Mouse (Mus musculus) gastrocnemius, adult 18-20 months (tissue): ENCODE results near the gene Cc2d1a. TPM values are rescaled to one million over a fixed set of nuclear protein-coding genes. Genes with fewer than 3 reads are reported as not detected.

ENCODE experiments used
- DNase-seq: peaks from one replicate; pipeline ENCODE4 v3.0.0; 2021; ENCODE audit warnings: low spot score
- microRNA-seq: library from miRNA; unstranded; fragments of <30 nt; microRNA quantifications from one replicate; pipeline ENCODE4 v1.2.0, GENCODE M21; 2021
- total RNA-seq, 2 experiments: library from RNA; stranded (reverse); gene quantifications; 2 replicates each; pipeline ENCODE4 v1.2.3; 2021

Gene Cc2d1a
- total RNA-seq, 2 experiments from 2014 or later = 15.8 to 16.3 TPM

- DNase-seq = no peak
Observed at GRCm38 (mm10) chr8:84105676-84106075, 42.1 kb downstream of the Cc2d1a start.

- DNase-seq = peak; percentile 99
Observed at GRCm38 (mm10) chr8:84104697-84105609, 42.8 kb downstream of the Cc2d1a start, which contains the start of gene Dcaf15. Gene Dcaf15, minus strand, starts transcription at chr8:84104768.

- peak; percentile 41 for DNase-seq
Observed at GRCm38 (mm10) chr8:84104221-84104620, 43.5 kb downstream of the Cc2d1a start.

GRCm38 (mm10) chr8:84103601-84104000 lies 44.1 kb downstream of the Cc2d1a start:
- DNase-seq = no peak

- no peak for DNase-seq
Observed at GRCm38 (mm10) chr8:84101476-84102270, 46.1 kb downstream of the Cc2d1a start.

GRCm38 (mm10) chr8:84098376-84098775 lies 49.4 kb downstream of the Cc2d1a start:
- no peak for DNase-seq

- no peak for DNase-seq
Observed at GRCm38 (mm10) chr8:84096061-84096460, 51.7 kb downstream of the Cc2d1a start.

GRCm38 (mm10) chr8:84090585-84090984 lies 57.2 kb downstream of the Cc2d1a start:
- DNase-seq = no peak

- no peak for DNase-seq
Observed at GRCm38 (mm10) chr8:84089277-84089676, 58.5 kb downstream of the Cc2d1a start.

- DNase-seq = no peak
Observed at GRCm38 (mm10) chr8:84087821-84088220, 59.9 kb downstream of the Cc2d1a start.

- no peak for DNase-seq
Observed at GRCm38 (mm10) chr8:84087156-84087555, 60.6 kb downstream of the Cc2d1a start.

- DNase-seq = no peak
Observed at GRCm38 (mm10) chr8:84084341-84085115, 63.2 kb downstream of the Cc2d1a start.

- DNase-seq = peak; percentile 68
Observed at GRCm38 (mm10) chr8:84083829-84084241, 63.9 kb downstream of the Cc2d1a start.

Small RNA genes within 50 kb of the gene (microRNA-seq; reads per million reads assigned to microRNA genes)
- gene Gm25110 (not detected), gene Mir181c (101 reads per million, percentile 60 among the genes with 10 or more reads in this experiment), gene Mir181d (113 reads per million, percentile 61 among the genes with 10 or more reads in this experiment), gene Mir709 (not detected)

Other genes starting within 250 kb of the Cc2d1a start
- gene Adgrl1, start 247.8 kb downstream of the Cc2d1a start, total RNA-seq = 10 to 100 TPM; 14.1 to 17.2 TPM
- under 1 TPM; 0.57 to 0.75 TPM for gene Gm10644, start 192.7 kb downstream of the Cc2d1a start, total RNA-seq
- under 1 TPM; 0.24 to 0.32 TPM for gene Asf1b, start 192.4 kb downstream of the Cc2d1a start, total RNA-seq
- 100 to 1,000 TPM; 155 to 157 TPM for gene Prkaca, start 174.9 kb downstream of the Cc2d1a start, total RNA-seq
- 10 to 100 TPM; 12.3 to 16.9 TPM for gene Samd1, start 150.3 kb downstream of the Cc2d1a start, total RNA-seq
- gene 1700067K01Rik, start 146.4 kb downstream of the Cc2d1a start, total RNA-seq = not detected
- gene 2210011C24Rik, start 135.8 kb downstream of the Cc2d1a start, total RNA-seq = 1 to 10 TPM; 2.0 to 2.4 TPM
- under 1 TPM; 0.09 to 0.11 TPM for gene Palm3, start 126.5 kb downstream of the Cc2d1a start, total RNA-seq
- under 1 TPM; 0.37 to 0.66 TPM for gene Il27ra, start 105.3 kb downstream of the Cc2d1a start, total RNA-seq
- gene Rln3, start 102.9 kb downstream of the Cc2d1a start, total RNA-seq = not detected
- gene Gm10643, start 82.8 kb downstream of the Cc2d1a start, total RNA-seq = 1 to 10 TPM; 1.2 TPM
- 1 to 10 TPM; 4.6 to 4.8 TPM for gene Rfx1, start 81.1 kb downstream of the Cc2d1a start, total RNA-seq
- gene Dcaf15, start 43.2 kb downstream of the Cc2d1a start, total RNA-seq = 1 to 10 TPM; 4.8 to 4.9 TPM
- not detected for gene Podnl1, start 21.9 kb downstream of the Cc2d1a start, total RNA-seq
- under 1 TPM; 0.31 to 0.57 TPM for gene 4930432K21Rik, start 89 bp upstream of the Cc2d1a start, total RNA-seq
- gene Nanos3, start 37.3 kb upstream of the Cc2d1a start, total RNA-seq = under 1 TPM in 1 of 2 experiments, not detected in 1; 0.82 TPM
- 1 to 10 TPM; 6.6 to 7.2 TPM for gene Zswim4, start 89.1 kb upstream of the Cc2d1a start, total RNA-seq
- 100 to 1,000 TPM; 185 to 187 TPM for gene D8Ertd738e, start 101.8 kb upstream of the Cc2d1a start, total RNA-seq
- 10 to 100 TPM; 13.8 to 19.7 TPM for gene Mri1, start 109.4 kb upstream of the Cc2d1a start, total RNA-seq
- gene Ccdc130, start 122.4 kb upstream of the Cc2d1a start, total RNA-seq = 1 to 10 TPM; 7.3 to 9.4 TPM
- gene Cacna1a, start 240.5 kb upstream of the Cc2d1a start, total RNA-seq = 1 to 10 TPM; 3.2 to 3.3 TPM